Mouse (Mus musculus) NIH3T3 (cell line): ENCODE results near the gene Prr14.
A peak's percentile ranks its signal among the peaks of the same experiment; 100 is the strongest.

Source experiments
- DNase-seq: peaks from one replicate; pipeline ENCODE4 v3.0.0-alpha.2; 2012; ENCODE audit warnings: low read depth

Gene Prr14

DNA sequence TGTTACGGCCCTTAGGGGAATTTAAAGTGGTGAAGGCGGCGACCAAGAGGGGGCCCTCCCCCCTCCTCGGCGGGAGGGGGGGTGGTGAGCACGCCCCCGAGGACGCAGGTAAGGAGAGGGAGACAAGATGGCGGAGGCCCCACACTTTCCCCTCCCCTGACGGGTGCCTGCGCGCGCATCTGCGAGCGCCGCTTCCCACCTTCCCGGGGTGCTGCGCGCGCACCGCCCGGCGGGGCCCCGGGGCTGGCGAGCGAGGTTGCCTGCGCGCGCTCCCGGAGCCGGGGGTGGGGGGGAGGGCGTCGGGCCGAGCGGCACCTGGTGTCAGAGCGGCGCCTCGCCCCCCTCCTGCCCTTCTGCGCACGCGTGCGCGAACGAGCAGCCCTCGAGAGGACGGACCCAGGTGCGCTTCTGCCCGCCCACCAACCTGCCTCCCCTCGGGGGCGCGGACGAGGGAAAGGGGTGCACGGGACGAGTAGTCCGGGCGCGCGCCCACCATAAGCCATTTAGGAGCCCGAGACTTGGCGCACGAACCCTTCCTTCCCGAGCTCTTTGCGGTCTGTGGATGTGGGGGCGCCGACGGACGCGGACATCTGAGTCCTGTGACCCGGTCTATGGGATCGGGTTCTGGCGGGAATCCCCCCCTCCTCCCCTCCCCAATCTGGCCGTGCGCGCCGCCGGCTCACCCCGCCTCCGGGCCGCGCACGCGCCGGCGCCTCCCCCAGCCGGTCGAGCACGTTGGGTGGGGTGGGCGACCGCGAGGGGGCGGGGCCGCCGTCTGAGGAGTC lies 53.0 kb downstream of the Prr14 start:
- DNase-seq, result peak; percentile 95

DNA sequence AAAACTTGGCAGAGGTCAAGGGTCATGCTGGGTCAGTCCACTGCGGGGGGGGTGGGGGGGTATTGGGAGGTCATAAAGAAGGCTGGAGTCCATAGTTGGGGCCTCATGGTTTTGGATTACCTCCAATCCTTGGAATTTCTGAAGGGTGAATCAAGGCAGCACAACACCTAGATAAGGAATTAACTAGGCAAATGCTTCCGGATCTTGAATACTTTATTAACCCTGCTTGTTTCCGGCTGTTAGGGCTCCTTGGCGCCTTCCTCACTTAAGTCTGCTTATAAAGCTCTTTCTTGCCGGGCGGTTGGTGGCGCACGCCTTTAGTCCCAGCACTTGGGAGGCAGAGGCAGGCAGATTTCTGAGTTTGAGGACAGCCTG lies 53.6 kb downstream of the Prr14 start:
- no peak for DNase-seq

DNA sequence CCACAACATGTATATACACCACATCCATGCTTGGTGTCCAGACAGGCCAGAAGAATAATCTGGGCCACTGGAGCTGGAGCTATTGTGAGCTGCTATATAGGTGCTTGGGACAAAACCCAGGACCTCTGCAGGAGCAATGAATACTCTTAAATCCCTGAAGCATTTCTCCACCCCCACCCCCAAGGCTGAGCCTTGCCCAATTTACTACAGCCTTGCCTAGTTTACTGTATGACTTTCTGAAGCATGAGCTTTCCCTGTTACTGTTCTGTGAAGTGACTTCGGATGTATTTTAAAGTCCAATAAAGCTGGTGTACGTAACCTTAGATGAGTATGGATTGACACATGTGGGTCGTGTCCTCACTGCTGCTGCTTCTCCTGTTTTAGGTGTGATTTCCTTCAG lies 54.4 kb downstream of the Prr14 start:
- DNase-seq, result peak; percentile 3

DNA sequence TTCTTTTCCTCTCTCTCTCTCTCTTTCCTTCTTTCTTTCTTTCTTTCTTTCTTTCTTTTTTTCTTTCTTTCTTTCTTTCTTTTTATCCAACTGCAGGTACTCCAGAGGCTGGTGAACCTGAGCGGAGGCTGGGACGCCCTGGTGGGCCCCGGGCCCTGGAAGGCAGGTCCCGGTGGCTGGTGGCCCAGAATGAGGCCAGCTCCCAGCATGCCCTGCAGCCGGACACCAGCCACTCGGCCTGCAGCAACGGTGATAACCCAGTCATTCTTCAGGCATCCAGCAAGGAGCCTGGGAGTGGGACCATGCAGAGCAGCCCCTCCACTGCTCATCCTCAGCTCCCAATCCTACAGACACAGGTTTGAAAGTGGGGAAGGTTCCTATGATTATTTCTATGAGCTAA lies 56.4 kb downstream of the Prr14 start:
- DNase-seq, result no peak

DNA sequence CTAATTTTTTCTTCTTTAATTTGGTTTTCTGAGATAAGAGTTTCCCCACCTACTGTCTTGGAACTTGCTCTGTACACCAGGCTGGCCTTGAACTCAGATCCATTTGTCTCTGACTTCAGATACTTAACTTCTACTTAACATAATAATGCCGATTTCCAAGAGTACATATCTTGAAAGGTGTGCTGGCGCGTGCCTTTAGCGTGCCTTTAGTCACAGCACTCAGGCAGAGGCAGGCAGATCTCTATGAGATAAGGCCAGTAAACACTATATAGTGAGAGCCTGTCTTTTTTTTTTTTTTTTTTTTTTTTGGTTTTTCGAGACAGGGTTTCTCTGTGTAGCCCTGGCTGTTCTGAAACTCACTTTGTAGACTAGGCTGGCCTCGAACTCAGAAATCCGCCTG lies 56.9 kb downstream of the Prr14 start:
- DNase-seq, result no peak

DNA sequence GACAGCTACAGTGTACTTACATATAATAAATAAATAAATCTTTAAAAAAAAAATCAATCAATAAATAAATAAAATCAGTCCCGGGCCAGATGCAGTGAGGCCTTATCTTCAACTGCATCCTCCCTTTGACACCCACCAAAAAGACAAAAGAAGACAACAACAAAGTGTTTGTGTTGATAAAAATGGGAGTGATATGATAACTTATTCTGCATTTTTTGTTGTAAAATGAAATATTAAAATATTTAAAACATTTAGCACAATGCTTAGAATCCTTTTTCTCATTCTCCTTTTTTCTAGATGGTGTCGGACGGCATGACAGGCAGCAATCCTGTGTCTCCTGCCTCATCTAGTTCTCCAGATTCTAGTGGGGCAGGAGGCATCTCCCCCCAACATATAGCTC lies 59.9 kb downstream of the Prr14 start, which contains the start of gene Gm42715:
Gm42715 (plus strand) TSS at position 301 of the 400 bp plus-strand sequence.
- no peak for DNase-seq
